Mouse (Mus musculus) c-Kit-negative CD71-positive TER-119-positive erythroid progenitor cells, embryonic 14.5 days (primary cell): ENCODE measurements around the gene S1pr3.

ENCODE experiments used
- DNase-seq: peaks from one replicate; pipeline ENCODE4 v3.0.0-alpha.2; 2013; ENCODE audit warnings: low read depth, low spot score

The S1pr3 gene

GRCm38 (mm10) chr13:51446550-51446949 lies 38.1 kb downstream of the S1pr3 start:
- DNase-seq = no peak

GRCm38 (mm10) chr13:51456190-51456878 lies 47.9 kb downstream of the S1pr3 start:
- no peak for DNase-seq

- DNase-seq = no peak
Measured at GRCm38 (mm10) chr13:51464294-51464693, 55.9 kb downstream of the S1pr3 start.

GRCm38 (mm10) chr13:51466117-51466841 lies 57.8 kb downstream of the S1pr3 start:
- DNase-seq = no peak

- DNase-seq = no peak
Measured at GRCm38 (mm10) chr13:51468697-51469250, 60.3 kb downstream of the S1pr3 start.
